Mouse (Mus musculus) gastrocnemius, adult 18-20 months (tissue): ENCODE measurements around the gene Clcn5. TPM values are rescaled to one million over a fixed set of nuclear protein-coding genes. Genes with fewer than 3 reads are reported as not detected.

ENCODE experiments used
- DNase-seq: peaks from one replicate; pipeline ENCODE4 v3.0.0; 2021; ENCODE audit warnings: low spot score
- long read RNA-seq, 2 experiments: library from polyadenylated mRNA; stranded (forward); transcript quantifications; one replicate each; pipeline ENCODE4 v2.0.0; 2021
- total RNA-seq, 2 experiments: library from RNA; stranded (reverse); gene quantifications; 2 replicates each; pipeline ENCODE4 v1.2.3; 2021

Clcn5 gene
- 1 to 10 TPM; 1.5 to 1.7 TPM for total RNA-seq
- long read RNA-seq, experiment 1, result 0 reads
- long read RNA-seq, experiment 2, result 0 reads

DNA sequence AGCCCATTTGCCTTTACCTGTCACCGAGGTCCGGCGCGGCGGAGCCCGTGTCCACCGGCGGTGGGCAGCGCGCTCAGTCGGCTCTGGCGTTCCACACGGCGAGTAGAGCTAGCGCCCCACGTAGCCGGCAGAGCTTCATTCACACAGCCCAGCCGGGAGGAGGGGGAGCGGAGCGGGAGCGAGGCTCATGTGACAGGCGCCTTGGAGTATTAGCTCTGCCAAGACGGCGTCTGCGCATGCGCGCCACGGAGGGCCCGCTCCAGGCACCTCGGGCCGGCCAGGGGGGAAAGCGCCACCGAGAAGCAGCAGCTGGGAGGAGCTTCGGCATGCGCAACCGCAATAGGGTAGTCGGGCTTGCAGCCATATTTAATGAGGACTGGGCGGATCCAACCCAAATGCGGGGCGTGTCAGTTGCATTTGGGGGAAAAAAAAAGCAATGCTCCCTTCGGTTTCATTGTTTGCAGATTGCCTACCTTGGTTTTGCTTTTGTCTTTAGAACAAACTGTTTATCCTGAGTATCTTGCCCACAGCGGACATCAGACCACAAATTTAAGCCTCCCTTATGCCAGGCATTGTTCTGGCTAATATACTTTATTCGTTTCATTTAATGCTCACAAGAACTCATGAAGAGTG is at the start of gene Clcn5:
Gene Clcn5 (minus strand): TSS at position 270 of the 633 bp plus-strand sequence.
- peak; percentile 95 for DNase-seq

DNA sequence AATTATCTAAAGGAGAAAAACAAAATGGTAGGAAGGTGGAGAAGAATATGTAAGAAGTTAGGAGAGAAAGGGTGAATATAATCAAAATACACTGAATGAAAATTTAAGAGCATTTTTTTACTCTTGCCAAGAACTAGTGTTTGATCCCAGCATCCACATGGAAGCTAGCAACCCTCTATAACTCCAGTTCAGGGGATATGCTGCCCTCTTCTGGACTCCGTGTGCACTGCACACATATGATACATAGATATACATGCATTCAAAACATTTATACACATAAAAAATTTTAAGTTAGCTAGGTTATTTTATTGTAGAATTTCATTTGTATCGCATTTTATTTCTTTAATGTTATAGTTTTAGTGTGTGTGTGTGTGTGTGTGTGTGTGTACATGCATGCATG is 6.3 kb upstream of the Clcn5 start:
- no peak for DNase-seq

DNA sequence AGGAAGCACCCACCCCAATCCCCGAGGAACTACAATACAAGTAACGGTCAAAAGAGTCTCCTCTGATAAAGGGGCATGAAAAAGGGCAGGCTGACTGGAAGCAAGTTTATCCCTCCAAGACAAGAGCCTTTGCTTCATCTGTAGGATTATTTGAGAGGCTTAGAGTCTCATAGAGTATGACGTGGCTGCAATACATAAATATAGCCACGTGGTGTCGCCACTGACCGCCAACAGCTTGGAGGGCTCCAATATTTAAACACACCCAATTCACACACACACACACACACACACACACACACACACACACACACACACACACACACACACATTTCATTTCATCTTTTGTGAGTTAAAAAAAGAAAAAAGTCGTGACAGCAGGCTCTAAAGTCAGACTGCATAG is 3.1 kb upstream of the Clcn5 start:
- DNase-seq, result peak; percentile 42

DNA sequence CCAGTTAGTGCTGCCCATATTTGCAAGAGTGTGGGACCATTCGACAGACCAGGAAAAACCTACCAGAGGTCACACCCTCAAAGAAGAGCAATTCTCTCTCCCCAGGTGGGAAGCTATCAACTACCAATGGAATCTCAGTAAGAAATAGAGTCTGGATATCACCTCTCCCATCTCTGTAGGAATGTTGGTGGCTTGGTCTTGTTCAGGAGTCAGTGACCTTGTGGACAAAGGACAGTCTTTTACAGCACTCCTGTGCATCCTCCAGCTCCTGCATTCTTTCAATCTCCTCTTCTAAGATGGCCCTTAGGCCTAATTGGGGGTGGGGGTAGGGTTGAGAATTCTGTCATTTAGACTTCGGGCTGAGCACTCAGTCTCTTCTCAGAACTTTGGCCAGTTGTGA is 1.4 kb upstream of the Clcn5 start:
- no peak for DNase-seq

GRCm38 (mm10) chrX:7318551-7319025 is 570 bp downstream of the Clcn5 start:
- DNase-seq, result peak; percentile 2

- no peak for DNase-seq
Observed at GRCm38 (mm10) chrX:7315115-7315514, 4.0 kb downstream of the Clcn5 start.

DNA sequence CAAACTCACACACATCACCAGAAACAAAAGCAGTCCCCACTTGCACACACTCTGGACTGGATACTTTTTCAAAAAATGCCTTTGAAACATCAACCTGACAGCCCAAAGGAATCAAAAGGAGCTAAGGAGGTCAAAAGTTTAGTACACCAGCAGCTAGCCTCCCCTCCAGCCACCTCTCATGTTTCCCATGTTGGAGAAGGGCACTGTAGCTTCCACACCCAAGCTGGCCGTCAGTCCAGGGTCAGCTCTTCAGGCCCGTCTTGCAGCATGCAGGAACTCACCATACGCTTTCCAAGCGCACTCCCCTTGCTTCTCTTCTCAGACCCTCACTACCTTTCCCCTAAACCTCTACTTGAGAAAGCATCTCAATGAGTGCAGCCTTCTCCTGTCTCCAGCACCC is 4.5 kb downstream of the Clcn5 start:
- DNase-seq, result no peak

DNA sequence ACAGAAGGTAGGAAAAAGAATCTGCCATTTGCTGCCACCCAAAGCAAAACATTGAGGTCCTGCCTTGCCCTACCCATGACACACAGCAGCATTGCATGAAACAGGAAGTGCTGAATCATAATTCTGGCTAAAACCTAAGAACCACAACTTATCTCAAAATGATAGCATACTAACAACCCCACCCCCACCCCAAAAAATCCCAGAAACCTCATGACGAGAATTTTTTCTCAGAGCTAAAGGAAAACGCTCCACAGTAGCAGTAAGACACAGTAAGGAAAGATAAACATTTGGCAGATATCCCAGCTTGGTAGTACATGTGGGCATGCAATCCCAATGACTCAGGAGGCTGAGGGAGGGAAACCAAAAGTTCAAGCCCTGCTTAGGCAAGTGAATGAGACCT is 10.9 kb downstream of the Clcn5 start:
- no peak for DNase-seq

GRCm38 (mm10) chrX:7306861-7307260 is 12.3 kb downstream of the Clcn5 start:
- DNase-seq, result no peak

DNA sequence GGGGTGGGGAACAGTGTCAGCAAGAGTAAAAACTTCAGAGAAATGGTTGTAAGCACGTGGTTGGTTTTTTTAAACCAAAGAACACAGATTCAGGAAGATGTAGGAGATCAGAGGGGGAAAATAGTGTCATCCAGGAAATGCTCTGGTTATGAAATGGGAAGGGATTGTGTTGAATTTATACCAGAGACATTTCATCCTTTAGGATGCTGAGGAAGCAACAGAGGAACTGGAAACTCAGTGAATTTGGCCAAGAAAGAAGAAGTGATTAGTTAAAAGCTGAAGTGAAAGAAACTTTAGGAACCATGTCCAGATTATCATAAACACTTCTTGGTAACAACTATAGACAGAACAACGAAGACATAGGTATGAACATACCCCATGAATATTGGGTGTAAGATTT is 26.2 kb downstream of the Clcn5 start:
- no peak for DNase-seq

DNA sequence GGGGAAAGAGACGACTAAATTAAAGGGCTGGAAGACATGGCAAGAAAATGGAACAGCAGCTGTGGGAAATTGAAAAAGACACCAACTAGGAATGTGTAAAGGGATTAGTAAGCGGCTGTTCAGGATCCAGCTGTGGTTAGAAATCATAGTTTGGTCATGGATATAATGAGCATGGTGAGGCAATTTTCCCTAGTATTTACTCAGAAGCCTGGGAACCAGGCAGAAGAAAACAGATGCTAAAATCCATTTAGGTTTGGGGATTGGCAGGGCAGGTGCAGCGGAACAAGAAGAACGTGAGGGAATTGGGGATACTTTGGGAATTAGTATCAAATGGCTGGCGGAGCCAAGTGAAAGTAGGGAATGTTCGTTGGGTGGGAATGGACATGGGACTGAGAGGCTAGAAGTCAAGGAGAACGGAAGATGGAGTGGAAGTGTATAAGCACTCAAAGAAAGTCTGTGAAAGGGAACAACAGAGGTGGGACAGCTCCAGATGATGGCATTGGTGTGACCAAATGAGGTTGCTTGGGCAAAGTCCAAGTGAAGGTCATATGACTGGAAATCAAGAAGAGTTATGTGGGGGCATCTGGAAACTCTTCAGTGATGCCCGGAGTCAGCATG is 26.9 kb downstream of the Clcn5 start:
- no peak for DNase-seq

GRCm38 (mm10) chrX:7288976-7289375 is 30.2 kb downstream of the Clcn5 start:
- DNase-seq, result no peak

- DNase-seq, result no peak
Observed at GRCm38 (mm10) chrX:7287051-7287734, 32.0 kb downstream of the Clcn5 start.

DNA sequence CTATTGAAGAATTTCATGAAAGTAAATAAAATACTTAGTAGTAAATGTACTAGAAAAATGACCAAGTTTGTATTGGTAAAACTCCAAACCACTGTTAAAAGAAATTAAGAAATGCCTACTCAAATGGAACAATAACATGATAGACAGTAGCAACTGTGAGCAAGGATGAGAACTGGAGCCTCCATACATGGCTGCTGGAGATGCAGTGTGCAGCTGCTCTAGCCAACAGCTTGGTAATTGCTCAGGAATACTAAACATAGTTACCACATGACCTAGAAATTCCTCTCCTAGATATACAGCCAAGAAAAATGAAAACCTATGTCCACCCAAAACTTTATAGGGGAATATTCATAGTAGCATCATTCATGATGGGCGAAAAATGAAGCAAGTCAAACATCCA is 36.5 kb downstream of the Clcn5 start:
- DNase-seq, result no peak

DNA sequence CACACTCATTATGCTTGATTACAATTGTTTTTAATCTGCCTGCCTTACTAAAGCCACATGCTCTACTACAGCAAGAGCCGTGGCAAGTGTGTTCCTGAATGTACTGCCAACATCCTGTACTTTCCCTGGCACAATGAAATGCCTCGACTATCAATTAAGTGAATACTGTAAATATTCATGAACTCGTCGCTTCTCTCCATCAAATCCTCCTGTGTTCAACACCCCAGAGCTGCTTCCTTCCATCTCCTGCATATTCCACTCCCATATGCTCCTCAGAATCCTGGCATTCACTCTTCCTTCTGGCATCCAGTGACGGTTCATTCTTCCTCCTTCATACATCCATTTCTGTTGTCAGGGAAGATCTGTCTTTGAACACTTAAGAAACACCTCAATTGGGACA is 39.4 kb downstream of the Clcn5 start:
- DNase-seq, result no peak

- DNase-seq, result no peak
Observed at GRCm38 (mm10) chrX:7276564-7276963, 42.6 kb downstream of the Clcn5 start.

GRCm38 (mm10) chrX:7261149-7261548 is 58.0 kb downstream of the Clcn5 start:
- no peak for DNase-seq

GRCm38 (mm10) chrX:7260400-7261113 is 58.6 kb downstream of the Clcn5 start:
- DNase-seq, result no peak

DNA sequence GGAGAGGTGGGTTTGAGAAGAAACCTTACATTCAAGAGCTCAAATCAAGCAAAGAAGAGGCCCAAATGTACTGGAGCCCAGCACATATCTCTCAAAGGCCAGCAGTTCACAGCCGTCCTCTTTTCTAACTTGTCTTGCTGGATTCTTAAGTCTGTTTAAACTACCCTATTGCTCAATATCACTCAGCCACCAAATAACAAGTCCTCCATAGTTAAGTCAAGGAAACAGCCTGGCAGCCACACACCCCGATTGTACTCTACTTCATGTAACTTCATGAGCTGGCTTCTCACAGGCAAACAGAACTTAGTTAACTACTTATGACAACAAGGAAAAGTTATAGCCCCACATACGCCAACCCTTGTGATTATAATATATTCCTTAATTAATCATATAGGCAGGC is 59.4 kb downstream of the Clcn5 start:
- no peak for DNase-seq

- no peak for DNase-seq
Observed at GRCm38 (mm10) chrX:7256022-7256421, 63.1 kb downstream of the Clcn5 start.

DNA sequence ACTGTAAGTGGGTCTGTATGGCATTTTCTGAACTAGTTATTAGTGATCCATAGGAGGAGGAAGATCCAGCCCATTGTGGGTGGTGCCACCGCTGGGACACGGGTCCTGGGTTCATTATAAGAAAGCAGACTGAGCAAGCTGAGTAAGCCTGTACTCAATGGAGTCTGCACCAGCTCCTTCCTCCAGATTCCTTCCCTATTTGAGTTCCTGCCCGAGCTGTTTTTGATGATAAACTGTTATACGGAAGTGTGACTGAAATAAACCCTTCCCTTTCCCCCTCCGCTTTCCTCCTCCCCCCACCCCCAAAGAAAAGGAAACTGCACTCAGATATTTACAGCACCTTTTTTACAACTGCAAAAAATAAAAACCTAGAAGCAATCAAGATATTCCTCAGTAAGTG is 115.1 kb downstream of the Clcn5 start:
- DNase-seq, result no peak

GRCm38 (mm10) chrX:7203535-7203934 is 115.6 kb downstream of the Clcn5 start:
- DNase-seq, result no peak
